Mouse (Mus musculus): ENCODE data around the gene Ccdc43.

DNA sequence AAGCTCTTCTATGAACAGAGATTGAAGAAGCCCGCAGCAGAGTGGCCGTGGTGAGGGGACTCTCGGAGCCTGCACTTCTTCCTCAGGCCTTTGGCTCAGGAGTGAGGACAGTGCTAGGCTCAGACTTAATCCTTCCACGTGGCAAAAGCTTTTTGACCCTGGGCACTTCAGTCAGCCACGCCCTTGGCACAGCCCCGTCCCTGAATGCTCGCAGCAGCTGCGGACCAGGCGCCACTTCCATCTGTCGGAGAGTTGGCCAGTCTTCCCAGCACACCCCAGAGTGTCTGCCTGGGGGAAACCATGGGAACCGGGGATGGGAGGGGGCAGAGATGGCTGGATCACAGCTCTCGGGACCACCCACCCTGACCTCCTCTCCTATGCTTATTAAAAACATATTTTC, 60.7 kb downstream of the Ccdc43 start:
- TF ChIP-seq CTCF (IDR thresholded peaks at IDR 0.05; ENCODE audit: borderline replicate concordance, insufficient read depth, low read depth, low read length) (no peak), POLR2A (IDR thresholded peaks at IDR 0.05; ENCODE audit: borderline replicate concordance, insufficient read depth, low read length) (no peak)
